Mouse (Mus musculus) thymus, postnatal 0 days (tissue): ENCODE results near the gene Colca2. TPM values are rescaled to one million over a fixed set of nuclear protein-coding genes. Genes with fewer than 3 reads are reported as not detected.

ENCODE experiments used
- DNase-seq: peaks from one replicate; pipeline ENCODE4 v3.0.0-alpha.2; 2015; ENCODE audit warnings: low spot score
- polyA plus RNA-seq: library from polyadenylated mRNA; unstranded; fragments of >200 nt; fragmentation: Nextera tagmentation; extraction: Ambion mirVana; gene quantifications from 2 replicates; pipeline ENCODE4 v1.2.1, GENCODE M21; 2015

Gene Colca2
- polyA plus RNA-seq, result 1.5 and 2.2 TPM in 2 replicates

DNA sequence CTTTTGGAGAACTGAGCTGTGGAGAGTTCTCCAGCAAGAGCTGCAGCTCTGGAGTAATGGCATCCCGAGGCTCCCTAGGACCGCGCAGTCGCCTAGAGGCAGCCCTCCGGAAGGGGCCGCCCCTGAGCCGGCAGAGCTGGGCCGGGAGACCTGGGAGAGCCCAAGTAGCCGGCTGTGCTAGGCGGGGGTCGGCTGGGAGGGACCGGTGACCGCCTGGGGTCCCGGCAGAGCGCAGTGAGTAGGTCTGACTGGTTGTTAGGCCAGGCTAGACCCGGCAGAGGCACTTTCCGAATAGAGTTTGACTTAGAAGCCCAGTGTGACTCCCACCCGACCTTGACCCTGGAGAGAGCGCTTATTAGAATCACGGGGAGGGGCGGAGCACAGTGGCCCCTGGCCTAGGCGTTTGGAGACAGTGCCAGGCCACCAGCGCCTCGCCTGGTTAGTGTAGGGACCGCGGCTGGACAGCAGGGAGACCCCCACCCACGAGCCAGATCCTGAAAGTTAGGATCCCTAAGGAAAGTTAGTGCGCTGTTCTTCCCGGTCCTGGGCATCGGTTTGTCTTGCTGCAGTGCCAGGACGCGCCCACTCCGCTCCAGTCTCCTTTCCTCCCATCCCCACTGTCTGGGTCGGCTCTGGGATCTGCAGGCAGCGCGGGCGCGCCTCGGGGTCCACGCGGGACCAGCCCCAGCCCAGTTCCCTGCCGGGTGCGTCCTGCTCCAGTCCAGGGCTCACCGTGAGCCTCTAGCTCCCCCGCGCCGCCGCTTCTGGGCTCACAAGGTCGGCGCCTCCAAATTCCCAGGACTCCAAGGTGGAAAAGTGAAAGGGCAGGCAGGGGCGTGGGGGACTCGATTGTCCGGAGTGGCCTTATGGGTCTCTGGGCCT lies at the start of gene Colca2:
Gene Colca2 (minus strand): TSS at position 70 of the 882 bp plus-strand sequence.
- DNase-seq, result peak; percentile 45

GRCm38 (mm10) chr9:51327555-51327903 lies 49.2 kb upstream of the Colca2 start:
- DNase-seq, result no peak

GRCm38 (mm10) chr9:51326619-51327554 lies 48.5 kb upstream of the Colca2 start:
- no peak for DNase-seq

DNA sequence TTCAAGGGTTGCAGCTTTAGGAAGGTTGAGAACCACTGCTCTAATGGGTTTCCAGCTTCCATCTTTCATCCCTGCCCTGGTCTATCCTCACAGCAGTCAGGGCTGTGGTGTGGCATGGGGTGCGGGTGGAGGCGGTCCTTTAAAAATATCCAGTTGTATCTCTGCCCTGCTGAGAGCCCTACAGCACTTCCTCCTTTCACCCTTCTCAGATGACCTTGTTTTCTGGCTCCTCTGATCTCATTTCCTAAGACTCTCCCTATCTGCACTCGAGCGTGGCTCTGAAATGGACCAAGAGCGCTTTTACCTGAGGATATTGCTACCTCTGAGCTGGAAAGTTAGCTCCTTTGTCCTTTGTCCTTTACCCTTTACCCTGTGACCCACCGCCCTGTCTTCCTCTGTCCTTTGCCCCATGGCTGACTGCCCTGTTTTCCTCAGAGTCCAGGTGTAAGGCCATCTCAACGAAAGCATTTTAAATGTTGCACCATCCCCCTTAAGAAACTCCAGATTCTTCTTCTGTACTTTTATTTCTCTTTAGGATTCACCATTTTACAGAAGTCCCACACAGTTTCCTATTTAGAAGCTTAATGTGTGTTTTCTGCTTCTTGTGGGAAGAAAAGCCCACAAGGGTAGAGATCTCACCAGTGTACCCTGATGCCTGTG lies 46.2 kb upstream of the Colca2 start:
- no peak for DNase-seq

- DNase-seq, result no peak
Measured at GRCm38 (mm10) chr9:51320096-51320495, 41.7 kb upstream of the Colca2 start.

GRCm38 (mm10) chr9:51318246-51318645 lies 39.9 kb upstream of the Colca2 start:
- DNase-seq, result no peak

- DNase-seq, result no peak
Measured at GRCm38 (mm10) chr9:51317322-51317721, 39.0 kb upstream of the Colca2 start.

DNA sequence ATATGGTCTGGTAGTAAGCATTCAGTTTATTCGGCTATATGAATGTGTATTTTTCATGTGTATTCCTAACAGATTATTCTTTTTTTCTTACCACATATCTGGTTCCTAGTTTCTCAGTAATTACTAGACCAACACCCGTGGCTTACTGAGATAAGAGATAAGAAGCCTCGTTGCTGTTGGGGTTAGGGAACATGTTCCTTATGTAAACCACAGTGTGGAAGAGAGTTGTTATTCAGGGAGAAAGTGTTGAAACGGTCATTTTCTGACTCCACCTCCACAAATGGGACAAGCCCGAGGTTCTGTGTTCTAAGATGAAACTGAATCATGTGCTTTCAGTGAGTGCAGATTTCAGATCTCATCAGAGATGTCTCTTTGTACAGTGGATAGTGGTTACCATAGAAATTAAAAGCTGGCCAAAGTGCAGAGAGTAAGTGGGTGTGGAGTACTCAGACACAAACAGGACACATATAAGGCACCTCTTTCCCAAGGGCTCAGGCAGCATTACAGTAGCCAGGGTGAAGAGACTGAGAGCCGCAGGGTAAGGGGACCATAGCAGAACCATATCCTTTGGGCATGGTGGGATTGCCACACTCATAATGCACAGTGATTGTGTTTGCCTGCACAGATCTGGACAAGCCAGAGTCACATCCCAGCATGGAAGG lies 37.2 kb upstream of the Colca2 start:
- no peak for DNase-seq

DNA sequence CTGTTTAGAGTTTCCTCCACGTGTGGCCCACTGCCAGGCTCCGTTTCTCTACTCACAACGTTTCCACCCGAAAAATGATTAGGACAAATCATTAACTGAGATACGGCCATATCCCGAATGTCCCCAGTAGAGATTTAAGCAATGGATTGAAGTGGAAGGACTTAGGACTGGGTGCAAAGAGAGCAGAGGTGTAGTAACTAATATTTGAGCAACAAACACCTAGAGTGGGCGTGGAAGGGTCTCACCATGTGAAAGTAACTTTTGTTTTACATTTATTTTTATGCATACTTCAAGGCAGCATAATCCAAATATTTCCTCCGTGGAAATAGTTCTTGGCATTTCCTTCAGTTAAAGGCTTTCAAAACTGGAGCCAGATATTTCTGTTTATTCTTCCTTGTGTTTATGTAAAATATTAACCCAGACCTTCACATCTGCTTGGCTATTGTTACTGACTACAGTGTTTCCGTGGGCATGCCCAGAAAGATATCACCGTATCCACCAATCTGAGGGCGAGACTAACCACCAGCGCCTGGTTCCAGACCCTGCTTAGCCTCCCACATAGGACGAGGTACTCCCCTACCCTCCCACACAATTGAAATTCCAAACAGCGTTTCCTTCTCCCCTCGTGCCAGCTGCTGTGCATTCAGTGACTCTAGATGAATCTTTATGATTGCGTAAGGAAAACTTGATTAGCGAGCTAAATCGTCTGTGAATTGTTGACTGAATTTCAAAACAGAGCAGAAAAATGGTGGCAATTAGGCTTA lies 34.4 kb upstream of the Colca2 start:
- DNase-seq, result no peak

DNA sequence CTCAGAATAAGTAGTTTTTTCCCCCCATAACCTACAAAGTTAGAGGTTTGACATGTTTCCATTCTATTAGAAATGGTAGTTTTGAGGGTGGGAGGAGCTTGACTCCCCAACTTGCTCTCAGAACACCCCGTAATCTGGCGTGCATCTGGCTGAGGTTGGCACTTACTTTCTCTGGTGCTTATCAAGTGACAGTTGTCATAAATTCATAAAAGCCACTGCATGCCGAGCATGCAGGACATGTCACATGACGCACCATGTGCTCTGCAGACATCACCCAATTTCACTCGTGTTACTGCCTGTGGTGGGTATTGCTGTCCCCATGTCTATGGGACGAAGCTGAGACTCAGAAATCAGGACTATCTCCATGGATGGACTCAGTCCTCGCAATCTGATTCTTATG lies 32.1 kb upstream of the Colca2 start:
- no peak for DNase-seq

GRCm38 (mm10) chr9:51306351-51306750 lies 28.0 kb upstream of the Colca2 start:
- no peak for DNase-seq

DNA sequence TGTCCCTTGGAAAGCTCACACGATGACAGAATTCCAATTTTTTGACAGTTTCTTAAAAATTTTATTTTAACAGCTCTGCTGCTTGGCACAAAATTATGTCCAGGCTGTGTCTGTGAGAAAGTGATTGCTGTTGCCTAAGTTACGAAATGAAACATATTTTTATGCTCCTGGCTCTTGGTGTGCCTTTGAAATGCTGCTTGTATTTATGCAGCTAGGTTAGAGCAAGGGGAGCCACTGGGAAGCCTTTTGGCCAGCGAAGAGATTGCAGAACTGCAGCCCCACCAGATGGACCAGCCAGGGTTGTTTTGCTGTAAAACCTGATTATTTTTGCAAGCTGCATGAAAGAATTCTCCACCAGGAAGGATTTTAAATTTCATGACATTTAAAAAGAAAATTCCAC lies 26.8 kb upstream of the Colca2 start:
- no peak for DNase-seq

GRCm38 (mm10) chr9:51303980-51304379 lies 25.6 kb upstream of the Colca2 start:
- DNase-seq, result no peak

DNA sequence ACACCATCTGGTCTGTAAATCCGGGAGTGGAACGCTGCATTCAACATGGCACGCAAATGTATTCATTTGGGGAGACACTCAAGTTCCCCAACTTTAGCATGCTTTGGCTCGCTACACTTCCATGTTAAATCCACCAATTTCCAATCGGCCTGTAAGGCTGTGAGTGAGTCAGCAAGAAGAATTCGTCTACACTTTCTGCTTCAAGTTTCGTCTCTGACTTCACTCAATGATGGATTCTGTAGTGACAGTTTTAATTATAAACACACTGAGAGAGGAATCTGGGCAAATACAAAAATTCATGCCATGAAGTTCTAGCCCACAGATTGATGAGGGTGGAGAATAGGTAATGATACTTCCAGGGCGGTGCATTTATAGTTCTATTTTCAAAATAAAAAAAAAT lies 15.2 kb upstream of the Colca2 start:
- DNase-seq, result no peak

DNA sequence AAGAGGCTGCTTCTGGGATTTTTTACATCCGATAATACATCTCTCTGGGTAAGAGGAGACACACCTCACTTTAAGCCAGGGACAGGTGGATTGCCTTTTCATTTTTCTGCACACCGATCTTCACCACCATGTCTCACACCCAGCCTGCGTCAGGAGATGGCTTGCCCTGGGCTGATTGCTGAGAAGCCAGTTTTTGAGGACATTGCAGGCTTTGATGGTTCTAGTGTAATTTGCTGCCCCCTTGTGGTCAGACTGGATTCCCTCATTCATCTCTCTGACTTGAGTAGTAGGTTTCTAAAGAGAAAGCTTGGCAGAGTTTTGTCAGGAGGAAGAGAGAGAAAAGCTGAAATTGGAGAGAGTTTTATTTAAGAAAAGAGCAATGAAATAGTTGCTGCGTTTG lies 14.3 kb upstream of the Colca2 start:
- DNase-seq, result peak; percentile 87

GRCm38 (mm10) chr9:51290980-51291379 lies 12.6 kb upstream of the Colca2 start:
- DNase-seq, result no peak

GRCm38 (mm10) chr9:51286079-51286478 lies 7.7 kb upstream of the Colca2 start:
- DNase-seq, result no peak

- DNase-seq, result no peak
Measured at GRCm38 (mm10) chr9:51277834-51278498, 403 bp downstream of the Colca2 start.

- DNase-seq, result no peak
Measured at GRCm38 (mm10) chr9:51274678-51275077, 3.7 kb downstream of the Colca2 start.
